Mouse (Mus musculus) neural tube, embryonic 11.5 days (tissue): ENCODE measurements around the gene Pcmtd2. TPM values are rescaled to one million over a fixed set of nuclear protein-coding genes. Genes with fewer than 3 reads are reported as not detected.
"Not testable (repeated sequence)": the region's sequence is repeated elsewhere in the genome, so short reads cannot be mapped to it uniquely, and the experiment has no call there.

ENCODE experiments used
- ATAC-seq: fragments of 200-750 bp; cut with Nextera tagmentation; 2 replicates; pipeline ENCODE4 v1.8.0; 2017; ENCODE audit warnings: moderate number of reproducible peaks, mild to moderate bottlenecking, moderate TSS enrichment, moderate library complexity; ENCODE audit not compliant: insufficient read depth, low FRiP score, low TSS enrichment
- DNase-seq: peaks from one replicate; pipeline ENCODE4 v3.0.0-alpha.2; 2015; ENCODE audit warnings: low spot score
- H3K27ac ChIP-seq: fragments of 300-500 bp; sonication (generic); 2 replicates; pipeline ENCODE4 v1.5.1; 2014; ENCODE audit warnings: low read depth, mild to moderate bottlenecking, low read length
- H3K27me3 ChIP-seq: fragments of 300-500 bp; sonication (generic); 2 replicates; pipeline ENCODE4 v1.6.1; 2014; ENCODE audit warnings: mild to moderate bottlenecking, low read length, mixed read lengths; ENCODE audit not compliant: control insufficient read depth, insufficient read depth
- H3K36me3 ChIP-seq: fragments of 300-500 bp; sonication (generic); 2 replicates; pipeline ENCODE4 v1.6.1; 2014; ENCODE audit warnings: mild to moderate bottlenecking, low read length, moderate library complexity, mixed read lengths; ENCODE audit not compliant: control insufficient read depth, insufficient read depth
- H3K4me1 ChIP-seq: fragments of 300-500 bp; sonication (generic); 2 replicates; pipeline ENCODE4 v1.6.1; 2014; ENCODE audit warnings: low read length, mixed read lengths; ENCODE audit not compliant: control insufficient read depth, insufficient read depth
- H3K4me2 ChIP-seq: fragments of 300-500 bp; sonication (generic); 2 replicates; pipeline ENCODE4 v1.6.1; 2014; ENCODE audit warnings: low read depth, mild to moderate bottlenecking, moderate library complexity
- H3K4me3 ChIP-seq: fragments of 300-500 bp; sonication (generic); 2 replicates; pipeline ENCODE4 v1.5.1; 2014; ENCODE audit warnings: low read depth, low read length
- H3K9ac ChIP-seq: fragments of 300-500 bp; sonication (generic); 2 replicates; pipeline ENCODE4 v1.6.1; 2014; ENCODE audit warnings: mild to moderate bottlenecking, low read length
- H3K9me3 ChIP-seq: fragments of 300-500 bp; sonication (generic); 2 replicates; pipeline ENCODE4 v1.6.1; 2016; ENCODE audit warnings: low read length; ENCODE audit not compliant: control insufficient read depth
- WGBS: fragments of 180-500 bp; shearing (Covaris S2); extraction: QIAGEN DNeasy Blood & Tissue Kit; methylation state at CpG from one replicate; pipeline ENCODE4 v1.1.7; 2014; 5-methylcytosine and 5-hydroxymethylcytosine counted together
- polyA plus RNA-seq: library from polyadenylated mRNA; unstranded; fragments of >200 nt; fragmentation: Nextera tagmentation; extraction: Ambion mirVana; gene quantifications from 2 replicates; pipeline ENCODE4 v1.2.1, GENCODE M21; 2014

Gene Pcmtd2
- 31.9 and 33.1 TPM in 2 replicates for polyA plus RNA-seq

- Histone ChIP-seq H3K27me3 (no peaks in the 10 kb centered on the region), H3K27ac (peak within 1 kb of the TSS; percentile 75), H3K9ac (peak within 1 kb of the TSS; percentile 70), H3K4me2 (peak within 1 kb of the TSS; percentile 47), H3K9me3 (no peaks in the 10 kb centered on the region), H3K4me3 (peak within 1 kb of the TSS; percentile 75), H3K4me1 (no peaks in the 10 kb centered on the region), H3K36me3 (no peaks in the 10 kb centered on the region)
- WGBS, result under 1% methylated on average over 35 of the region's 35 CpGs
- DNase-seq (peak; percentile 94), ATAC-seq (peak; percentile 95)
Observed at GRCm38 (mm10) chr2:181837372-181838292, at the start of gene Pcmtd2. TSS of gene Pcmtd2 (plus strand) at chr2:181837854.

GRCm38 (mm10) chr2:181789396-181789795 is 48.3 kb upstream of the Pcmtd2 start:
- DNase-seq, result no peak
- Histone ChIP-seq H3K27me3 (no peaks in the 10 kb centered on the region), H3K4me2 (no peak overlapping the region), H3K4me3 (no peak overlapping the region), H3K4me1 (no peaks in the 10 kb centered on the region), H3K27ac (no peak overlapping the region), H3K9me3 (no peaks in the 10 kb centered on the region), H3K36me3 (0 out of 2 replicates have a peak, but pooled peaks cover 2% of the 10 kb centered on the region), H3K9ac (no peak overlapping the region)
- ATAC-seq, result no peak
- WGBS, result 82% methylated on average over 6 of the region's 6 CpGs

GRCm38 (mm10) chr2:181793186-181793585 is 44.5 kb upstream of the Pcmtd2 start:
- not testable (repeated sequence) for H3K4me3 ChIP-seq, ATAC-seq, H3K27me3 ChIP-seq, DNase-seq, H3K4me2 ChIP-seq, H3K9me3 ChIP-seq, H3K27ac ChIP-seq, H3K36me3 ChIP-seq, H3K9ac ChIP-seq, H3K4me1 ChIP-seq
- WGBS, result 85% methylated on average over 8 of the region's 8 CpGs

- no peaks in the 10 kb centered on the region for H3K4me1 ChIP-seq
- ATAC-seq (no peak), DNase-seq (peak; percentile 22)
- H3K4me2 ChIP-seq, result no peak overlapping the region
- H3K27ac ChIP-seq, result no peak overlapping the region
- H3K9me3 ChIP-seq, result no peaks in the 10 kb centered on the region
- 55% methylated on average over 3 of the region's 3 CpGs for WGBS
- H3K27me3 ChIP-seq, result no peaks in the 10 kb centered on the region
- no peak overlapping the region for H3K9ac ChIP-seq
- H3K36me3 ChIP-seq, result no peaks in the 10 kb centered on the region; the same call in 1 of the 2 replicates
- no peak overlapping the region for H3K4me3 ChIP-seq
Observed at GRCm38 (mm10) chr2:181795641-181796130, 42.0 kb upstream of the Pcmtd2 start.

GRCm38 (mm10) chr2:181797672-181798071 is 40.0 kb upstream of the Pcmtd2 start:
- Histone ChIP-seq H3K9ac (no peak overlapping the region), H3K4me2 (no peak overlapping the region), H3K9me3 (no peaks in the 10 kb centered on the region), H3K4me3 (no peak overlapping the region), H3K36me3 (no peaks in the 10 kb centered on the region; the same call in 1 of the 2 replicates), H3K27ac (no peak overlapping the region), H3K4me1 (no peaks in the 10 kb centered on the region), H3K27me3 (no peaks in the 10 kb centered on the region)
- ATAC-seq, result no peak
- WGBS, result 70% methylated on average over 8 of the region's 8 CpGs
- DNase-seq, result no peak

GRCm38 (mm10) chr2:181829032-181829650 is 8.5 kb upstream of the Pcmtd2 start:
- Histone ChIP-seq H3K9me3 (no peaks in the 10 kb centered on the region), H3K36me3 (no peaks in the 10 kb centered on the region), H3K4me3 (no peak overlapping the region), H3K27ac (no peak overlapping the region), H3K4me1 (no peaks in the 10 kb centered on the region), H3K9ac (no peak overlapping the region), H3K4me2 (no peak overlapping the region), H3K27me3 (no peaks in the 10 kb centered on the region)
- DNase-seq, result no peak
- 70% methylated on average over 2 of the region's 2 CpGs for WGBS
- ATAC-seq, result no peak

GRCm38 (mm10) chr2:181832745-181833144 is 4.9 kb upstream of the Pcmtd2 start:
- no peak overlapping the region for H3K4me2 ChIP-seq
- H3K4me1 ChIP-seq, result no peaks in the 10 kb centered on the region
- 89% methylated on average over 2 of the region's 2 CpGs for WGBS
- H3K4me3 ChIP-seq, result no peak overlapping the region
- H3K27ac ChIP-seq, result no peak overlapping the region
- no peaks in the 10 kb centered on the region for H3K36me3 ChIP-seq
- no peaks in the 10 kb centered on the region for H3K27me3 ChIP-seq
- ATAC-seq (no peak), DNase-seq (no peak)
- H3K9me3 ChIP-seq, result no peaks in the 10 kb centered on the region
- H3K9ac ChIP-seq, result no peak overlapping the region

- H3K9me3 ChIP-seq, result no peaks in the 10 kb centered on the region
- H3K27me3 ChIP-seq, result no peaks in the 10 kb centered on the region
- ATAC-seq, result peak; percentile 13; the same call in 1 of the 2 replicates
- H3K4me1 ChIP-seq, result no peaks in the 10 kb centered on the region
- 1% methylated on average over 3 of the region's 3 CpGs for WGBS
- peak overlapping the region; percentile 47 for H3K4me2 ChIP-seq
- peak overlapping the region; percentile 75 for H3K4me3 ChIP-seq
- DNase-seq, result peak; percentile 25
- no peak overlapping the region for H3K27ac ChIP-seq
- peak overlapping the region; percentile 70 for H3K9ac ChIP-seq
- H3K36me3 ChIP-seq, result no peaks in the 10 kb centered on the region
Observed at GRCm38 (mm10) chr2:181838293-181838680, 633 bp downstream of the Pcmtd2 start.
